Mouse (Mus musculus) cerebellum, postnatal 14 days (tissue): Measurements from ENCODE around the gene Chmp6.

ENCODE experiments used
- DNase-seq, 2 experiments: peaks; one replicate each; pipeline ENCODE4 v3.0.0; 2021; ENCODE audit warnings: mixed read lengths in 2 of 2

The Chmp6 gene

GRCm38 (mm10) chr11:119937772-119938502, 24.7 kb downstream of the Chmp6 start:
- DNase-seq = no peak

GRCm38 (mm10) chr11:119939073-119939710, 26.0 kb downstream of the Chmp6 start:
- DNase-seq = no peak

GRCm38 (mm10) chr11:119939711-119940106, 26.5 kb downstream of the Chmp6 start:
- no peak for DNase-seq

GRCm38 (mm10) chr11:119940142-119940541, 26.9 kb downstream of the Chmp6 start:
- DNase-seq = peak; percentile 56 to 59

- DNase-seq = no peak
These were observed 28.6 kb downstream of the Chmp6 start for GRCm38 (mm10) chr11:119941794-119942193.

GRCm38 (mm10) chr11:119942201-119942726, 29.0 kb downstream of the Chmp6 start:
- DNase-seq = no peak

GRCm38 (mm10) chr11:119942727-119943427, 29.6 kb downstream of the Chmp6 start, which contains the start of gene Baiap2:
Baiap2 (plus strand) TSS chr11:119942763.
- DNase-seq = peak; percentile 99 to 100

- DNase-seq = peak in 1 of 2 experiments; percentile 60
These were observed 30.3 kb downstream of the Chmp6 start for GRCm38 (mm10) chr11:119943428-119943988.

- DNase-seq = peak in 1 of 2 experiments; percentile 23
These were observed 32.1 kb downstream of the Chmp6 start for GRCm38 (mm10) chr11:119945343-119945742.

- DNase-seq = no peak
These were observed 34.2 kb downstream of the Chmp6 start for GRCm38 (mm10) chr11:119947426-119947825.

- no peak for DNase-seq
These were observed 34.7 kb downstream of the Chmp6 start for GRCm38 (mm10) chr11:119947897-119948296.

GRCm38 (mm10) chr11:119948305-119948704, 35.1 kb downstream of the Chmp6 start:
- DNase-seq = no peak

- DNase-seq = peak in 1 of 2 experiments; percentile 52
These were observed 35.6 kb downstream of the Chmp6 start for GRCm38 (mm10) chr11:119948803-119949202.

- peak in 1 of 2 experiments; percentile 47 for DNase-seq
These were observed 37.3 kb downstream of the Chmp6 start for GRCm38 (mm10) chr11:119950535-119950934.

- DNase-seq = no peak
These were observed 38.1 kb downstream of the Chmp6 start for GRCm38 (mm10) chr11:119951326-119951725.

- DNase-seq = no peak
These were observed 39.4 kb downstream of the Chmp6 start for GRCm38 (mm10) chr11:119952429-119953224.

- DNase-seq = no peak
These were observed 41.0 kb downstream of the Chmp6 start for GRCm38 (mm10) chr11:119954233-119954632.

GRCm38 (mm10) chr11:119954749-119955337, 41.6 kb downstream of the Chmp6 start:
- DNase-seq = peak in 1 of 2 experiments; percentile 55

- no peak for DNase-seq
These were observed 42.2 kb downstream of the Chmp6 start for GRCm38 (mm10) chr11:119955432-119955831.

- no peak for DNase-seq
These were observed 43.3 kb downstream of the Chmp6 start for GRCm38 (mm10) chr11:119956590-119956989.

GRCm38 (mm10) chr11:119958856-119959255, 45.6 kb downstream of the Chmp6 start:
- no peak for DNase-seq

- DNase-seq = no peak
These were observed 46.5 kb downstream of the Chmp6 start for GRCm38 (mm10) chr11:119959714-119960113.
